Mouse (Mus musculus) liver, adult 2 months (tissue): ENCODE data around the gene Zbtb17.

ENCODE experiments used
- CTCF ChIP-seq: fragments of 200-500 bp; IDR thresholded peaks from 2 replicates; pipeline ENCODE4 v1.5.1; 2011; ENCODE audit warnings: low read depth, low read length, control low read depth
- POLR2A ChIP-seq: fragments of 200-500 bp; IDR thresholded peaks from 2 replicates; pipeline ENCODE4 v1.6.1; 2011; ENCODE audit warnings: low read length, control low read depth; ENCODE audit not compliant: insufficient read depth; ENCODE audit errors: extremely low read depth

DNA sequence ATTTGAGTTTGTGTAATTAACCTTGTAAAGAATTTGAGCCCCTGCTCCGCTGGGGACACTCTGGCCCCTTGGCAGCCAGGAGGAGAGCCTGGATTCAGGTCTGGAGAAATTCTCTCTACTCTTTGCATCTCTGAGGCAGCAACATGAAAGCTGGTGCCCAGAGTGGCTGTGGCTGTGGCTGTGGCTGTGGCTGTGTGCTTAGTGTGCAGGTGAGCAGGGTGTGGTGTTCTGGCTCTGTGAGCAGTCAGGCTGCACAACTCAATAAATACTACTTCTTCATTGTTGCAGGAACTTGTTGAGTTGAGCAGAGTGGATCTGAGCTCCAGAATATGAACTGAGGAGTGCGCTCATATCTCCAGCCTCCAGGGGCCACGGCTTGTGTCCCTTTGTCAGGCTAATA, 14.4 kb downstream of the Zbtb17 start:
- no peak for TF ChIP-seq CTCF
- TF ChIP-seq POLR2A = no peak
